Mouse (Mus musculus): Measurements from ENCODE around the gene Asf1b.
"Not testable (repeated sequence)": the region's sequence is repeated elsewhere in the genome, so short reads cannot be mapped to it uniquely, and the experiment has no call there.

The Asf1b gene

GRCm38 (mm10) chr8:83996567-83997505 lies 41.5 kb downstream of the Asf1b start:
- DNase-seq, result peak; percentile 84

- DNase-seq, result peak; percentile 62
Measured at GRCm38 (mm10) chr8:83997511-83998141, 42.3 kb downstream of the Asf1b start, which contains the start of gene Samd1. Gene Samd1 (plus strand): TSS chr8:83997672.

- DNase-seq, result peak; percentile 56
Measured at GRCm38 (mm10) chr8:83998231-83999056, 43.1 kb downstream of the Asf1b start.

- DNase-seq, result no peak
Measured at GRCm38 (mm10) chr8:83999057-83999705, 43.9 kb downstream of the Asf1b start.

GRCm38 (mm10) chr8:83999825-84000224 lies 44.5 kb downstream of the Asf1b start:
- no peak for DNase-seq

GRCm38 (mm10) chr8:84001281-84002000 lies 46.1 kb downstream of the Asf1b start, which contains the start of gene 1700067K01Rik:
Gene 1700067K01Rik (plus strand): TSS chr8:84001502.
- DNase-seq, result no peak

GRCm38 (mm10) chr8:84002957-84003611 lies 47.8 kb downstream of the Asf1b start:
- DNase-seq, result no peak

- no peak for DNase-seq
Measured at GRCm38 (mm10) chr8:84003612-84004246, 48.4 kb downstream of the Asf1b start.

- DNase-seq, result peak; percentile 88
Measured at GRCm38 (mm10) chr8:84004533-84005201, 49.4 kb downstream of the Asf1b start.

- DNase-seq, result not testable (repeated sequence)
Measured at GRCm38 (mm10) chr8:84005502-84005901, 50.2 kb downstream of the Asf1b start.

GRCm38 (mm10) chr8:84008362-84008761 lies 53.1 kb downstream of the Asf1b start:
- DNase-seq, result no peak

- peak; percentile 82 for DNase-seq
Measured at GRCm38 (mm10) chr8:84009876-84010275, 54.6 kb downstream of the Asf1b start.

GRCm38 (mm10) chr8:84010625-84011611 lies 55.6 kb downstream of the Asf1b start:
- DNase-seq, result peak; percentile 76

- DNase-seq, result no peak
Measured at GRCm38 (mm10) chr8:84011705-84012498, 56.6 kb downstream of the Asf1b start, which contains the start of gene 2210011C24Rik. Gene 2210011C24Rik (minus strand): TSS chr8:84012171.

GRCm38 (mm10) chr8:84012499-84013165 lies 57.3 kb downstream of the Asf1b start:
- no peak for DNase-seq

- DNase-seq, result no peak
Measured at GRCm38 (mm10) chr8:84015833-84016232, 60.5 kb downstream of the Asf1b start.

GRCm38 (mm10) chr8:84019738-84020137 lies 64.4 kb downstream of the Asf1b start:
- no peak for DNase-seq
